Mouse (Mus musculus) v-Abl transformed pro-B cells (cell line): Measurements from ENCODE around the gene Agtpbp1.
"Not testable (repeated sequence)": the region's sequence is repeated elsewhere in the genome, so short reads cannot be mapped to it uniquely, and the experiment has no call there.

Source experiments
- in situ Hi-C, 2 experiments: fragments of 400-800 bp; cut with MboI; formaldehyde crosslinking; loops; one replicate each; pipeline ENCODE4 v1.15.1; 2025; ENCODE audit not compliant: unreplicated experiment in 2 of 2

The Agtpbp1 gene

GRCm38 (mm10) chr13:59584947-59585647 lies at the start of gene Agtpbp1, which contains the start of gene Naa35:
Agtpbp1 (minus strand) TSS chr13:59585227.
Naa35 (plus strand) TSS chr13:59585259.
- in situ Hi-C loops, result no loop called here

DNA sequence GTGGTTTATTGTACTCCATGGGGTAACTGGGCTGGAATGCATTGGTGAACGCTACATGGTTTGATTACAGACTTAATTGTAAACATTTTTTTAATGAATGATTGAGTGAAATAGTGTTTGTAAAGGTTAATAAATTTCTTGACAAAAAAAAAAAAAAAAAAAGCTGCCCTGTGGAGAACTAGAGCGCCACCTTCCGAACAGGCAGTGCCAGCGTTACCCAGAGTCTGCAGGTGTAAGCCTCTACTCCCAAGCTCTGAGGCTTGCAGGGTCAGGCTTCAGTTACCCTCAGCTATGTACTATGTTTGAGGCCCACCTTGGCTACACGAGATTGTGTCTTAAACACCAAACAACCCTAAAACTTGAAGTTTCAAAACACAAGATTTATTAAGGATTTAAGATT lies 49.6 kb upstream of the Agtpbp1 start:
- in situ Hi-C loops, result no loop called here

DNA sequence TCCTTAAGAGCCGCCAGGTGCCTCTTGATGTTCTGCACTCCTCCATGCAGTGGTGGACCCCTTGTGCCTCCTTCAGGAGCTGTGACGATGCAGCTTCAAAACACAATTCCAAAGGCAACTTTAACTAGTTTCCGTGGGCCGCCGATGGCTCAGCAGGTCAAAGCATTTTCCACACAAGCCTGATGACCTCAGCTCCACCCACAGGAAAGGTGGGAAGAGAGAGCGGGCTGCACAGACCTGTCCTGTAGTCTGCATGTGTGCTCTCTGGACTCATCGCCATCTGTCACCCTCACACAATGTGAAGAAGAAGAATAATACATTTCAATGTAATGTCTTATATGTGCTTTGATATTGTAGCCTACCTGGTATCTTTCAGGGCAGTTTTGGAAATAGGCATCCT lies 41.7 kb upstream of the Agtpbp1 start:
- in situ Hi-C loops, result no loop called here

DNA sequence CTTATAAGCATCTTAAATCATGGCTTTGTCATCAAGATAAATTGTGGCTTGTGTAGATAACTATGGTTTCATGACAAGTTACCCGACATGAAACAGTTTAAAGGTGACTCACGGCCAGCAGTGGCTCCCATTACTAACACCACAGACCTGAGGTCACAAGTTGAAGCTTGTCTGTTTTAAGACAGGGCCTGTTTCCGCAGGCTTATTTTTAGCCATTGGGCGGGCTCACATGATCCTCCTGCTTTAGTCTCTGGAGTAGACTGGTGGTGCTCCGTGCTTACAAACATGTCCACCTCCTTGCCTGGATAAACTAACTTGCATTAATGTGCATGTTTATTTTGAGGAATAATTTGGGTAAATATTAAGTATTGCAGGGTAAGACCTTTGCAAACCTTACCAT lies 39.9 kb upstream of the Agtpbp1 start:
- in situ Hi-C loops, result no loop called here

- in situ Hi-C loops, result no loop called here
These were observed 39.4 kb upstream of the Agtpbp1 start for GRCm38 (mm10) chr13:59624389-59624788.

DNA sequence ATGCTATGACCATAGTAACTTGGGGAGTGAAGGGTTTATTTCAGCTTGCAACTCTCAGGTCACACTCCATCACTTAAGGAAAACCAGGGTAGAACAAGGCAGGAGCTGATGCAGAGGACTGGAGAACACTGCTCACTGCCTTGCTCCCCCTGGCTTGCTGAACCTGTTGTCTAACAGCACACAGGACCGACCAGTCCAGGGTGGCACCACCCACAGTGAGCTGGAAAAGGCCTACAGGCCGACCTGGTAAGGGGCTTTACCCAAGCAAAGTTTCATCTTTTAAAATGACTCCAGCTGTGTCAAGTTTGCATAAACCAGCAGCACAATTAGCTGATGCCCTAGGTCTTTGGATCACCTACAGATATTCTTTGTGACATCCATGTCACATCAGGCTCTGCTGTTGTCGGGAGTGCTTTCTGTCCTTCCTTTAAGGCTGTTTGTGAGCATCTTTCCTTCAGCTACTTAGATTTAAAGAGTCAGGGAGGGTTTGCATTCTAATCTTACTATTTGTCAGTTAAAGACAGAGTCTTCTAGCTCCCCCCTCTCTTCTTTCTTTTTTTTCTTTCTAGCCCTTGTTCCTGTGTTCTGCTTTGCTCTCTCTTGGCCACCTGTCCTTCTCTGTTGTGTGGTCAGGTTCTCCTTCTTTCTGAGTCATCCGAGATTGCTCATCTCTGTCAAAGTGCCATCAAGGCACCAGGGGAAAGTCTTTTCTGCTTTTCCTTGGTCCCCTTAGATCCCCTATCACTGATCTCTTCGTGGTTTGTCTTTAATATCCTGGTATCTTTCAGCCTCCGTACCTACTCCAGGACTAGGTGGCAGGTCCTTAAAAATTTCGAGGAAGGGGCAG lies 36.8 kb upstream of the Agtpbp1 start:
- in situ Hi-C loops, result no loop called here

- in situ Hi-C loops, result no loop called here
These were observed 33.4 kb upstream of the Agtpbp1 start for GRCm38 (mm10) chr13:59618463-59618862.

- in situ Hi-C loops, result no loop called here
These were observed 30.5 kb upstream of the Agtpbp1 start for GRCm38 (mm10) chr13:59615554-59615953.

DNA sequence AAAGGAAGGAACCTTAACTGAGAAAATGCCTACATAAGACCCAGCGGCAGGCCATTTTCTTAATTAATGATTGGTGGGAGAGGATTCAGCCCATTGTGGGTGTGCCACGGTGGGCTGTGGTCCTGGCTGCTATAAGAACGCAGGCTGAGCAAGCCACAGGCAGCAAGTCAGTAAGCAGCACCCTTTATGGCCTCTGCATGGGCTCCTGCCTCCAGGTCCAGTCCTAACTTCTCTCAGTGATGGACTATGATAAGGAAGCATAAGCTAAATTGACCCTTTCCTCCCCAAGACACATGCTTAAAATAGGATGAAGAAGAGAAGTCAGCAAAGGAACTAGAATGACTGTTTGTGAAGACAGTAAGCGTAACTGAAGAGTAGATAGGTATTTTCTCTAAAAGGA lies 30.1 kb upstream of the Agtpbp1 start:
- in situ Hi-C loops, result no loop called here

GRCm38 (mm10) chr13:59613868-59614267 lies 28.8 kb upstream of the Agtpbp1 start:
- in situ Hi-C loops, result no loop called here

GRCm38 (mm10) chr13:59610437-59610836 lies 25.4 kb upstream of the Agtpbp1 start:
- in situ Hi-C loops, result no loop called here

DNA sequence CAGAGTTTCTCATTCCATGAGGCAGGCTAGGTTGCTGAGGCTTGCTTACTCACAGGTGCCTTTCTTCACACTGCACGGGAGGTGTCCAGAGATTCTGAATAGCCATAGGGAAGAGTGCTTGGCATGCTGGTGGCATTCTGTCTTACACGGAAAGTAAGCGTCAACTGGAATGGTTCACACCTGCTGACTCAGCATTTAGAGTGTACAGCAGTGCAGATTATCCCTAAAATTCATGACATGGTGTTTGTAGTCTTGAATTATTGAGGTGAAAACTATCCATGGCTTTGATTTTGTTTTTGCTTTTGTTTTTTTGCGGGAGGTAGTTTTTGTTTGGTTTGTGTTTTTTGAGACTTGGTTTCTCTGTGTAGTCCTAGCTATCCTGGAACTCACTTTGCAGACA lies 24.9 kb upstream of the Agtpbp1 start:
- in situ Hi-C loops, result no loop called here

- in situ Hi-C loops, result no loop called here
These were observed 20.3 kb upstream of the Agtpbp1 start for GRCm38 (mm10) chr13:59605221-59605922.

GRCm38 (mm10) chr13:59604511-59604910 lies 19.5 kb upstream of the Agtpbp1 start:
- in situ Hi-C loops, result no loop called here

DNA sequence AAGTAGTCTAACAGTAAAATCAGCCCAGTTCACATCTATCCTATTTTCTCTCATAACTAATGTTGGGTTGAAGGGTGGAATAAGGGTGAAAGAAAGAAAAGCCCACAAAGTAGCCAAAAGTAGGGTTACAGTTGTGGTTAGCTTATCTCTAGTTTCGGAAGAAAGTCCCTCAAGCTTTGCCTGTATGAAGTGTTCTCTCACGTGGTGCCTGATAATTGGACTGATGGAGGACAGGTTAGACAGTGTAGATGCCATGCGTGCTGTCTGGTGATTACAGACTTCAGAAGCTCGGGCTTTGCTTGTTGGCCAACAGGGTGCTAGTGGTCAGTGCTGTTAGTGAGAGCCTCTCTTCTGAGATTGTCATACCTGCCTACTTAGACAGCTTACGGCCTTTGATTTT lies 18.1 kb upstream of the Agtpbp1 start:
- in situ Hi-C loops, result no loop called here

- in situ Hi-C loops, result no loop called here
These were observed 7.6 kb upstream of the Agtpbp1 start for GRCm38 (mm10) chr13:59592630-59593029.

DNA sequence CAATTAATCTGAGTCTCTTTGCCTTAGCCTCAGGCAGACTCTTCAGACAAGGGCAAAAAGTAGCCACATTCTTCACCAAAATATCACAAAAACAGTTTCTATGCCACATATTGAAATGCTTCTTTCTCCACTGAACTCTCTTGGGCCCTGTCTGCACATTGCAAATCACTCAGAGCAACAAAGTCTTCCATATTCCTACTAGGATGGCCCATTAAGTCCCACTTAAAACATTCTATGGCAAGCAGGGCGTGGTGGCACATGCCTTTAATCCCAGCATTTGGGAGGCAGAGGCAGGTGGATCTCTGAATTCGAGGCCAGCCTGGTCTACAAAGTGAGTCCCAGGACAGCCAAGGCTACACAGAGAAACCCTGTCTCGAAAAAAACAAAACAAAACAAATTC lies 7.0 kb upstream of the Agtpbp1 start:
- in situ Hi-C loops, result not testable (repeated sequence)

GRCm38 (mm10) chr13:59590691-59591090 lies 5.7 kb upstream of the Agtpbp1 start:
- in situ Hi-C loops, result no loop called here

GRCm38 (mm10) chr13:59589672-59590071 lies 4.6 kb upstream of the Agtpbp1 start:
- in situ Hi-C loops, result no loop called here

DNA sequence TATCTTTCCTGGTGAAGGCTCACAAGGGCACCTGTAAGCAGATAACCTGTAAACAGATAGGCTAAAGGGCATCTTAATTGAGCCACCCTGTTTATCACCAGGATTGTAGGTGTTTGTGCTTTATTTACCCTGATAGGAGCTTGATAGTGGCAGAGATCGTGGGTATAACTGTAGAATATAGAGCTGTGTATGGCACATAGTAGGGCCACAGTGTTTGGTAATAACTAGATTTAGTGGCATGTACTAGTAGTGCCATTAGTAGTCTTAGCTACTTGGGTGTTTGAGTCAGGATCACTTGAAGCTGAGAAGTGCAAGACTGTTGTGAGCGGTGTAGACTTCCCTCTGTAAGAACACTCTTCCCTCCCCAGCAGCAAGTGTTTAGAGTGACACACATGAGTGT lies 2.2 kb upstream of the Agtpbp1 start:
- in situ Hi-C loops, result no loop called here

DNA sequence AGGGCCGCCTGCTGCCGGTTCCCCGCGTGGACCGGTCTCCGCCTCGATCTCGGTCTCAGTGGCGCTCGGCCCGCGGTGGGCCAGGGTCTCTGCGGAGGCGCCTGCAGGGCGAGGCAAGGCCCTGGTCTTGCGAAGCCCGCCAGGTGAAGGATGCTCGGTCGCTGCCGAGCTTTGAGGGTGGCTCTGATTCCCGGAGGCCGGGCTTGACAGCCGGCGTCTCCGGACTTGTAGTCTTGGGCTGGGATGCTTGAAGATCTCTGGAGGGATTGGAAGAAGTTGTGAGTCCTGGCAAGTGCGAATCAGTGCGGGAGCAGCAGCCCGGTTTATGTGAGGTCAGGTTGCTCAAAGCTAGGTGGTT lies 600 bp upstream of the Agtpbp1 start:
- in situ Hi-C loops, result no loop called here
